In the genomic region with DNA sequence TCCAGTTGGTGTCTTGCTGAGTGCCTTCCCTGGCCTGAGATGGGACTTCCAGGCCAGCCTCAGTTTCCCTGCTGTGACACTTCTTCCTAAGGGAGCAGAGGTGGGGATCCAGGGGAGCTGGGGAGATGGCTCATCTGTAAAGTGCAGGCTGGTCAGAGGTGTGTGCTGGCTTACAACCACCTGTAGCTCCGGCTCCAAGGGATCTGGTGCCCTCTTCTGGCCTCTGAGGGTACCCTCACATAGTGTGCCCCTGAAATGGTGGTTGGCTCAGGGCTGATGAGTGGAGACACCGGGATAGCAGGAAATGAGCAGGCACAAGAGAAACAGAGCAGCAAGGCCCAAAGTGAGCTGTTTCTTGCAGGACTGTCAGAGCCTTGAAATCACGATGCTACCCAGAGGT, we compare ENCODE assay signal across 7 mouse cellular contexts. TPM values are rescaled to one million over a fixed set of nuclear protein-coding genes. Genes with fewer than 3 reads are reported as not detected.
A peak's percentile ranks its signal among the peaks of the same experiment; 100 is the strongest.
DNase-seq lines count a peak whose midpoint lies in the region; ATAC-seq and TF ChIP-seq lines count a peak whose summit lies in the region.

No protein-coding gene starts in this region.

- no peak overlapping the region for H3K4me2 ChIP-seq in heart, embryonic 16.5 days (ENCODE audit: low read depth, low read length)
- H3K4me2 ChIP-seq in kidney, postnatal 0 days (ENCODE audit: low read length): no peak overlapping the region
- no peak overlapping the region for H3K4me2 ChIP-seq in stomach, embryonic 16.5 days (ENCODE audit: low read depth, low read length)

- peak; percentile 49 for DNase-seq in CD4-positive helper T cell, adult 2 months (ENCODE audit: low read depth, low spot score)
- DNase-seq in ES-CJ7 (ENCODE audit: low read depth, low spot score): peak; percentile 78
- DNase-seq in cerebellum, postnatal 14 days: peak; percentile 70 to 81
- DNase-seq in kidney, postnatal 0 days (ENCODE audit: low spot score): peak; percentile 74
- peak; percentile 79 for DNase-seq in lung, postnatal 36 days

- TF ChIP-seq CTCF in kidney, postnatal 0 days (IDR thresholded peaks at IDR 0.05; ENCODE audit: low read depth): peak; percentile 93

- H3K9ac ChIP-seq in heart, embryonic 16.5 days (ENCODE audit: low read length): no peak overlapping the region
- H3K9ac ChIP-seq in kidney, postnatal 0 days (ENCODE audit: low read depth, low read length): no peak overlapping the region
- no peak overlapping the region; the same call in 1 of the 2 replicates for H3K9ac ChIP-seq in stomach, embryonic 16.5 days (ENCODE audit: low read length)

- no peaks in the 10 kb centered on the region for H3K4me1 ChIP-seq in heart, embryonic 16.5 days (ENCODE audit: control insufficient read depth, insufficient read depth, low read length)
- H3K4me1 ChIP-seq in kidney, postnatal 0 days (replicated peaks; ENCODE audit: insufficient read depth, low read length): no peaks in the 10 kb centered on the region
- H3K4me1 ChIP-seq in stomach, embryonic 16.5 days (ENCODE audit: control insufficient read depth, insufficient read depth, low read length): peaks cover 5% of the 10 kb centered on the region; the same call in 1 of the 2 replicates

- H3K4me3 ChIP-seq in heart, embryonic 16.5 days (ENCODE audit: low read length): no peak overlapping the region
- no peak overlapping the region for H3K4me3 ChIP-seq in kidney, postnatal 0 days (replicated peaks; ENCODE audit: low read depth, low read length)
- H3K4me3 ChIP-seq in stomach, embryonic 16.5 days (replicated peaks; ENCODE audit: low read length): no peak overlapping the region

- WGBS in heart, embryonic 16.5 days: 0% methylated on average over 3 of the region's 3 CpGs
- WGBS in kidney, postnatal 0 days: 6% methylated on average over 3 of the region's 3 CpGs
- WGBS in stomach, embryonic 16.5 days: 4% methylated on average over 3 of the region's 3 CpGs

- H3K9me3 ChIP-seq in heart, embryonic 16.5 days (replicated peaks; ENCODE audit: control insufficient read depth, low read length): no peaks in the 10 kb centered on the region
- H3K9me3 ChIP-seq in kidney, postnatal 0 days (replicated peaks; ENCODE audit: low read length): no peaks in the 10 kb centered on the region
- no peaks in the 10 kb centered on the region for H3K9me3 ChIP-seq in stomach, embryonic 16.5 days (replicated peaks; ENCODE audit: control insufficient read depth, low read length)

- peak; percentile 69 for ATAC-seq in heart, embryonic 16.5 days (replicated peaks; ENCODE audit: extremely low read depth, insufficient read depth, low FRiP score)
- ATAC-seq in kidney, postnatal 0 days (replicated peaks; ENCODE audit: low FRiP score, low read depth): peak; percentile 55; the same call in 1 of the 2 replicates
- peak; percentile 81; the same call in 1 of the 2 replicates for ATAC-seq in stomach, embryonic 16.5 days (ENCODE audit: insufficient read depth, low FRiP score)

- H3K27ac ChIP-seq in heart, embryonic 16.5 days (ENCODE audit: low read length): no peak overlapping the region
- no peak overlapping the region for H3K27ac ChIP-seq in kidney, postnatal 0 days
- H3K27ac ChIP-seq in stomach, embryonic 16.5 days (ENCODE audit: low read length): no peak overlapping the region

- peaks cover 5% of the 10 kb centered on the region; the same call in 1 of the 2 replicates for H3K36me3 ChIP-seq in heart, embryonic 16.5 days (ENCODE audit: control insufficient read depth, insufficient read depth)
- H3K36me3 ChIP-seq in kidney, postnatal 0 days (ENCODE audit: insufficient read depth, low read length): peaks cover 4% of the 10 kb centered on the region
- H3K36me3 ChIP-seq in stomach, embryonic 16.5 days (ENCODE audit: control insufficient read depth, insufficient read depth, low read length): no peaks in the 10 kb centered on the region

- H3K27me3 ChIP-seq in heart, embryonic 16.5 days (ENCODE audit: control insufficient read depth, insufficient read depth, low read length): no peaks in the 10 kb centered on the region
- no peaks in the 10 kb centered on the region for H3K27me3 ChIP-seq in kidney, postnatal 0 days (ENCODE audit: insufficient read depth, low read length)
- no peaks in the 10 kb centered on the region for H3K27me3 ChIP-seq in stomach, embryonic 16.5 days (ENCODE audit: control insufficient read depth, insufficient read depth, low read length)

RNA-seq across cellular contexts. Expression of a gene that starts 9.6 kb away (rescaled TPM):
- 1.6 and 2.3 TPM in 2 replicates for polyA plus RNA-seq in heart, embryonic 16.5 days (2015; fragmentation: Nextera tagmentation; extraction: Ambion mirVana)
- polyA plus RNA-seq in kidney, postnatal 0 days (2015; fragmentation: Nextera tagmentation; extraction: Ambion mirVana): 4.2 and 4.6 TPM in 2 replicates
- 9.3 and 9.5 TPM in 2 replicates for polyA plus RNA-seq in stomach, embryonic 16.5 days (2015; fragmentation: Nextera tagmentation; extraction: Ambion mirVana)

RNA-seq across cellular contexts. Expression of a gene that starts 29.7 kb away (rescaled TPM):
- polyA plus RNA-seq in heart, embryonic 16.5 days (2015; fragmentation: Nextera tagmentation; extraction: Ambion mirVana): 16.9 and 20.2 TPM in 2 replicates
- 17.9 and 19.0 TPM in 2 replicates for polyA plus RNA-seq in kidney, postnatal 0 days (2015; fragmentation: Nextera tagmentation; extraction: Ambion mirVana)
- 20.2 and 21.0 TPM in 2 replicates for polyA plus RNA-seq in stomach, embryonic 16.5 days (2015; fragmentation: Nextera tagmentation; extraction: Ambion mirVana)

RNA-seq across cellular contexts. Expression of a gene that starts 45.5 kb away (rescaled TPM):
- polyA plus RNA-seq in heart, embryonic 16.5 days (2015; fragmentation: Nextera tagmentation; extraction: Ambion mirVana): 22.1 and 24.9 TPM in 2 replicates
- 12.8 and 14.4 TPM in 2 replicates for polyA plus RNA-seq in kidney, postnatal 0 days (2015; fragmentation: Nextera tagmentation; extraction: Ambion mirVana)
- 18.9 and 22.3 TPM in 2 replicates for polyA plus RNA-seq in stomach, embryonic 16.5 days (2015; fragmentation: Nextera tagmentation; extraction: Ambion mirVana)
